Mouse (Mus musculus) ES-Bruce4 (cell line): ENCODE measurements around the gene Mettl26.

ENCODE experiments used
- CTCF ChIP-seq: IDR thresholded peaks from one replicate; pipeline ENCODE4 v1.8.1; 2011; ENCODE audit warnings: low read depth, low read length
- EP300 ChIP-seq: IDR thresholded peaks from 2 replicates; pipeline ENCODE4 v1.6.1; 2011; ENCODE audit warnings: low read depth, low read length; ENCODE audit not compliant: insufficient read depth
- POLR2A ChIP-seq: IDR thresholded peaks from one replicate; pipeline ENCODE4 v1.8.1; 2011; ENCODE audit warnings: low read length; ENCODE audit not compliant: insufficient read depth

DNA sequence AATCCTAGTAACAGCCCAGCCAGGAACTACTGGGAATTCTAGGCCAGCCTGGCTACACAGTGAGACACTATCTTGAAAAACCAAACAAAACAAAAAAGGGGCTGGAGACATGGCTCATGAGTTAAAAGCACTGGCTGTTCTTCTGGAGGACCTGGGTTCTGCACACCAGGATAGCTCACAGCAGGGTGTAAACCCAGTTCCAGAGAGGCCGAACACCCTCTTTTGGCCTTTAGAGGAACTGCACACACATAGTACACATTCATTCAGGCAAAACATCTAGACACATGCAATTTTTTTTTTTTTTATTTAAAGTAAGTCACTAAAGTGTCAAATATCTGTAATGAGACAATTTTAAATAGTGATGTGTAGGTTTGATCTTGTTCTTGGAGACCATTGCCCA lies 25.3 kb downstream of the Mettl26 start:
- no peak for TF ChIP-seq CTCF
- TF ChIP-seq POLR2A: no peak
- TF ChIP-seq EP300: no peak
